Mouse (Mus musculus) kidney, adult 2 months (tissue): ENCODE measurements around the gene Tnfsf4.

Experiments
- CTCF ChIP-seq: fragments of 200-500 bp; conservative IDR thresholded peaks from 2 replicates; pipeline ENCODE4 v1.5.1; 2011; ENCODE audit warnings: low read depth, mild to moderate bottlenecking, control low read depth, low read length, moderate library complexity, mixed read lengths; ENCODE audit not compliant: insufficient read depth, insufficient read length
- POLR2A ChIP-seq: fragments of 200-500 bp; IDR thresholded peaks from one replicate; pipeline ENCODE4 v1.6.1; 2011; ENCODE audit warnings: low read depth, low read length, control low read depth

DNA sequence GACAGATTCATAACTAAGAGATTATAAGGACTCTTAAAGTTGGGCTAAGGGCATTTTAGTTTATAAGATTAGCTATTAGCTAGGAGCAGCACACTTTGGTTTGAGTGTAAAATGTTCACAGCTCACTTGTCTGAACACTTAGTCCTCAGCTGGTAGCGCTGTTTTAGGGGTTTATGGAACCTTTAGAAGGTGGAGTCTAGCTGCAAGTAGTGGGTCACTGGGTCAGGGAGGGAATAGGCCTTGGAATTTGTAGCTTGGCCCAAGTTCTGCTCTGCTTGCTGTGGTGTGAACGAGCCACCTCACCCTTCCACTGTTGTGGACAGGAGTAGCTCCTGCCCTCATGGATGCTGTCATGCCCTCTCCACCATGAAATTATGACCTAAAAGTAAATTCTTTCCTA, 23.3 kb upstream of the Tnfsf4 start:
- no peak for TF ChIP-seq POLR2A
- no peak for TF ChIP-seq CTCF
